Mouse (Mus musculus) cerebellum, postnatal 10 days (tissue): ENCODE data around the gene Naalad2.
"Not testable (repeated sequence)": the region's sequence is repeated elsewhere in the genome, so short reads cannot be mapped to it uniquely, and the experiment has no call there.

ENCODE experiments used
- DNase-seq, 2 experiments: peaks; one replicate each; pipeline ENCODE4 v3.0.0; 2021; ENCODE audit warnings: mixed read lengths in 2 of 2

Naalad2 gene

GRCm38 (mm10) chr9:18402895-18403294 is at the start of gene Naalad2:
Gene Naalad2, minus strand, starts transcription at chr9:18402995.
- not testable (repeated sequence) for DNase-seq

GRCm38 (mm10) chr9:18431687-18432086 is 28.9 kb upstream of the Naalad2 start:
- peak; percentile 81 for DNase-seq

GRCm38 (mm10) chr9:18430354-18430753 is 27.6 kb upstream of the Naalad2 start, which contains the start of gene Mbd3l2:
Gene Mbd3l2, plus strand, starts transcription at chr9:18430654.
- no peak for DNase-seq

GRCm38 (mm10) chr9:18412371-18412770 is 9.6 kb upstream of the Naalad2 start:
- not testable (repeated sequence) for DNase-seq

GRCm38 (mm10) chr9:18404118-18404517 is 1.3 kb upstream of the Naalad2 start, which contains the start of gene Ubtfl1:
Gene Ubtfl1, plus strand, starts transcription at chr9:18404418.
- no peak for DNase-seq

GRCm38 (mm10) chr9:18399629-18400028 is 3.2 kb downstream of the Naalad2 start:
- no peak for DNase-seq

GRCm38 (mm10) chr9:18385782-18386181 is 17.0 kb downstream of the Naalad2 start:
- no peak for DNase-seq

- not testable (repeated sequence) for DNase-seq
Measured at GRCm38 (mm10) chr9:18373026-18373425, 29.8 kb downstream of the Naalad2 start.

GRCm38 (mm10) chr9:18319990-18320389 is 82.8 kb downstream of the Naalad2 start:
- no peak for DNase-seq

- no peak for DNase-seq
Measured at GRCm38 (mm10) chr9:18298301-18298700, 104.5 kb downstream of the Naalad2 start.

GRCm38 (mm10) chr9:18293026-18293781 is 109.6 kb downstream of the Naalad2 start:
- no peak for DNase-seq

- DNase-seq, result no peak
Measured at GRCm38 (mm10) chr9:18292443-18292922, 110.3 kb downstream of the Naalad2 start.

- peak; percentile 99 for DNase-seq
Measured at GRCm38 (mm10) chr9:18291571-18292429, 111.0 kb downstream of the Naalad2 start, which contains the start of gene Chordc1. Gene Chordc1, plus strand, starts transcription at chr9:18292125.

GRCm38 (mm10) chr9:18278693-18279092 is 124.1 kb downstream of the Naalad2 start:
- not testable (repeated sequence) for DNase-seq

- DNase-seq, result peak in 1 of 2 experiments; percentile 54
Measured at GRCm38 (mm10) chr9:18277497-18277896, 125.3 kb downstream of the Naalad2 start.

- DNase-seq, result no peak
Measured at GRCm38 (mm10) chr9:18276844-18277243, 126.0 kb downstream of the Naalad2 start.

GRCm38 (mm10) chr9:18275901-18276300 is 126.9 kb downstream of the Naalad2 start:
- no peak for DNase-seq
